Mouse (Mus musculus) stomach, postnatal 0 days (tissue): ENCODE measurements around the gene Itga9.

Experiments
- CTCF ChIP-seq: IDR thresholded peaks from 2 replicates; pipeline ENCODE4 v1.5.1; 2016; ENCODE audit warnings: antibody characterized with exemption, low read depth, mild to moderate bottlenecking, moderate library complexity
- EP300 ChIP-seq: optimal IDR thresholded peaks from 2 replicates; pipeline ENCODE3; 2016; ENCODE audit warnings: antibody characterized with exemption

GRCm38 (mm10) chr9:118606817-118607371, 404 bp downstream of the Itga9 start:
- no peak for TF ChIP-seq EP300
- no peak for TF ChIP-seq CTCF
